Mouse (Mus musculus): ENCODE measurements around the gene Lrrc9.

Lrrc9 gene

GRCm38 (mm10) chr12:72476773-72477450 lies 35.2 kb downstream of the Lrrc9 start:
- DNase-seq, result no peak

GRCm38 (mm10) chr12:72482226-72482625 lies 40.6 kb downstream of the Lrrc9 start:
- DNase-seq, result no peak

- DNase-seq, result no peak
Observed at GRCm38 (mm10) chr12:72484872-72485271, 43.2 kb downstream of the Lrrc9 start.

GRCm38 (mm10) chr12:72487498-72487897 lies 45.8 kb downstream of the Lrrc9 start:
- no peak for DNase-seq

GRCm38 (mm10) chr12:72489995-72490394 lies 48.3 kb downstream of the Lrrc9 start:
- DNase-seq, result no peak

- no peak for DNase-seq
Observed at GRCm38 (mm10) chr12:72491063-72491719, 49.5 kb downstream of the Lrrc9 start.

GRCm38 (mm10) chr12:72496866-72497600 lies 55.4 kb downstream of the Lrrc9 start:
- DNase-seq, result no peak

- no peak for DNase-seq
Observed at GRCm38 (mm10) chr12:72509606-72510005, 67.9 kb downstream of the Lrrc9 start.

- DNase-seq, result no peak
Observed at GRCm38 (mm10) chr12:72515446-72515845, 73.8 kb downstream of the Lrrc9 start.

GRCm38 (mm10) chr12:72518114-72518728 lies 76.6 kb downstream of the Lrrc9 start:
- DNase-seq, result no peak

- DNase-seq, result no peak
Observed at GRCm38 (mm10) chr12:72519352-72519751, 77.7 kb downstream of the Lrrc9 start.

- no peak for DNase-seq
Observed at GRCm38 (mm10) chr12:72519855-72520254, 78.2 kb downstream of the Lrrc9 start.

GRCm38 (mm10) chr12:72520645-72521044 lies 79.0 kb downstream of the Lrrc9 start:
- peak; percentile 55 for DNase-seq

GRCm38 (mm10) chr12:72525588-72525987 lies 83.9 kb downstream of the Lrrc9 start:
- no peak for DNase-seq

GRCm38 (mm10) chr12:72532303-72532702 lies 90.6 kb downstream of the Lrrc9 start:
- no peak for DNase-seq

GRCm38 (mm10) chr12:72533986-72534385 lies 92.3 kb downstream of the Lrrc9 start:
- DNase-seq, result no peak

GRCm38 (mm10) chr12:72535599-72535998 lies 93.9 kb downstream of the Lrrc9 start:
- no peak for DNase-seq

GRCm38 (mm10) chr12:72536021-72536597 lies 94.4 kb downstream of the Lrrc9 start, which contains the start of gene Pcnx4:
Gene Pcnx4 (plus strand): TSS chr12:72536383.
- peak; percentile 95 for DNase-seq

GRCm38 (mm10) chr12:72538571-72538970 lies 96.9 kb downstream of the Lrrc9 start:
- no peak for DNase-seq

GRCm38 (mm10) chr12:72554347-72554746 lies 112.7 kb downstream of the Lrrc9 start:
- DNase-seq, result no peak

- no peak for DNase-seq
Observed at GRCm38 (mm10) chr12:72564281-72564795, 122.7 kb downstream of the Lrrc9 start.
